Mouse (Mus musculus): ENCODE results near the gene Frmd8. TPM values are rescaled to one million over a fixed set of nuclear protein-coding genes. Genes with fewer than 3 reads are reported as not detected.

Frmd8 gene
- polyA plus RNA-seq, 1 experiment from 2014 or later, result 61.1 TPM

- no peaks in the 10 kb centered on the region for H3K27me3 ChIP-seq (ENCODE audit: control insufficient read depth, insufficient read depth, low read depth, low read length)
- WGBS, result 93% methylated on average over 5 of the region's 5 CpGs
- no peaks in the 10 kb centered on the region for H3K4me1 ChIP-seq (replicated peaks; ENCODE audit: control insufficient read depth, insufficient read depth, low read length)
- ATAC-seq (ENCODE audit: low read depth), result no peak
- peaks cover 50% of the 10 kb centered on the region for H3K36me3 ChIP-seq (ENCODE audit: control insufficient read depth, insufficient read depth, low read length)
- H3K27ac ChIP-seq (ENCODE audit: low read length), result no peak overlapping the region
- H3K4me3 ChIP-seq (ENCODE audit: low read length), result no peak overlapping the region
- no peaks in the 10 kb centered on the region for H3K9me3 ChIP-seq (ENCODE audit: control insufficient read depth, low read length)
- no peak overlapping the region for H3K9ac ChIP-seq (ENCODE audit: low read length)
- H3K4me2 ChIP-seq (ENCODE audit: low read depth, low read length), result no peak overlapping the region
Measured at GRCm38 (mm10) chr19:5863776-5864175, 11.3 kb downstream of the Frmd8 start.

GRCm38 (mm10) chr19:5862335-5863085 lies 12.6 kb downstream of the Frmd8 start:
- no peak for ATAC-seq (ENCODE audit: low read depth)
- H3K4me2 ChIP-seq (ENCODE audit: low read depth, low read length), result no peak overlapping the region
- H3K27me3 ChIP-seq (ENCODE audit: control insufficient read depth, insufficient read depth, low read depth, low read length), result no peaks in the 10 kb centered on the region
- H3K36me3 ChIP-seq (ENCODE audit: control insufficient read depth, insufficient read depth, low read length), result peaks cover 54% of the 10 kb centered on the region
- no peaks in the 10 kb centered on the region for H3K4me1 ChIP-seq (replicated peaks; ENCODE audit: control insufficient read depth, insufficient read depth, low read length)
- no peaks in the 10 kb centered on the region for H3K9me3 ChIP-seq (ENCODE audit: control insufficient read depth, low read length)
- H3K9ac ChIP-seq (ENCODE audit: low read length), result no peak overlapping the region
- no peak overlapping the region for H3K27ac ChIP-seq (ENCODE audit: low read length)
- H3K4me3 ChIP-seq (ENCODE audit: low read length), result no peak overlapping the region
- 96% methylated on average over 14 of the region's 14 CpGs for WGBS

- no peak overlapping the region for H3K4me2 ChIP-seq (ENCODE audit: low read depth, low read length)
- H3K9me3 ChIP-seq (ENCODE audit: control insufficient read depth, low read length), result 0 out of 2 replicates have a peak, but pooled peaks cover 4% of the 10 kb centered on the region
- no peak overlapping the region for H3K4me3 ChIP-seq (ENCODE audit: low read length)
- WGBS, result 89% methylated on average over 9 of the region's 9 CpGs
- no peak for ATAC-seq (ENCODE audit: low read depth)
- peaks cover 47% of the 10 kb centered on the region for H3K36me3 ChIP-seq (ENCODE audit: control insufficient read depth, insufficient read depth, low read length)
- no peak overlapping the region for H3K27ac ChIP-seq (ENCODE audit: low read length)
- H3K9ac ChIP-seq (ENCODE audit: low read length), result no peak overlapping the region
- peaks cover 7% of the 10 kb centered on the region for H3K4me1 ChIP-seq (replicated peaks; ENCODE audit: control insufficient read depth, insufficient read depth, low read length)
- H3K27me3 ChIP-seq (ENCODE audit: control insufficient read depth, insufficient read depth, low read depth, low read length), result no peaks in the 10 kb centered on the region
Measured at GRCm38 (mm10) chr19:5856604-5857003, 18.5 kb downstream of the Frmd8 start.

GRCm38 (mm10) chr19:5852035-5852722 lies 22.9 kb downstream of the Frmd8 start:
- no peak for ATAC-seq (ENCODE audit: low read depth)
- no peak overlapping the region for H3K4me2 ChIP-seq (ENCODE audit: low read depth, low read length)
- WGBS, result 70% methylated on average over 12 of the region's 12 CpGs

GRCm38 (mm10) chr19:5851481-5851971 lies 23.5 kb downstream of the Frmd8 start:
- H3K4me1 ChIP-seq (replicated peaks; ENCODE audit: control insufficient read depth, insufficient read depth, low read length), result peaks cover 43% of the 10 kb centered on the region

More at GRCm38 (mm10) chr19:5852035-5852722, 22.9 kb downstream of the Frmd8 start:
- Histone ChIP-seq H3K4me1 (replicated peaks; ENCODE audit: control insufficient read depth, insufficient read depth, low read length) (peaks cover 39% of the 10 kb centered on the region), H3K27me3 (ENCODE audit: control insufficient read depth, insufficient read depth, low read depth, low read length) (no peaks in the 10 kb centered on the region), H3K36me3 (ENCODE audit: control insufficient read depth, insufficient read depth, low read length) (peaks cover 30% of the 10 kb centered on the region), H3K27ac (ENCODE audit: low read length) (peak overlapping the region; percentile 64), H3K4me3 (ENCODE audit: low read length) (no peak overlapping the region), H3K9ac (ENCODE audit: low read length) (peak overlapping the region; percentile 43; the same call in 1 of the 2 replicates), H3K9me3 (ENCODE audit: control insufficient read depth, low read length) (0 out of 2 replicates have a peak, but pooled peaks cover 4% of the 10 kb centered on the region)

GRCm38 (mm10) chr19:5850860-5851259 lies 24.2 kb downstream of the Frmd8 start:
- H3K27ac ChIP-seq (ENCODE audit: low read length), result no peak overlapping the region
- H3K9me3 ChIP-seq (ENCODE audit: control insufficient read depth, low read length), result 0 out of 2 replicates have a peak, but pooled peaks cover 4% of the 10 kb centered on the region
- peaks cover 43% of the 10 kb centered on the region for H3K4me1 ChIP-seq (replicated peaks; ENCODE audit: control insufficient read depth, insufficient read depth, low read length)
- H3K4me3 ChIP-seq (ENCODE audit: low read length), result no peak overlapping the region
- H3K27me3 ChIP-seq (ENCODE audit: control insufficient read depth, insufficient read depth, low read depth, low read length), result no peaks in the 10 kb centered on the region
- H3K36me3 ChIP-seq (ENCODE audit: control insufficient read depth, insufficient read depth, low read length), result peaks cover 24% of the 10 kb centered on the region
- H3K4me2 ChIP-seq (ENCODE audit: low read depth, low read length), result no peak overlapping the region
- no peak for ATAC-seq (ENCODE audit: low read depth)
- H3K9ac ChIP-seq (ENCODE audit: low read length), result no peak overlapping the region
- 81% methylated on average over 3 of the region's 3 CpGs for WGBS

More at GRCm38 (mm10) chr19:5851481-5851971, 23.5 kb downstream of the Frmd8 start:
- H3K27ac ChIP-seq (ENCODE audit: low read length), result peak overlapping the region; percentile 64
- peaks cover 30% of the 10 kb centered on the region for H3K36me3 ChIP-seq (ENCODE audit: control insufficient read depth, insufficient read depth, low read length)
- 0 out of 2 replicates have a peak, but pooled peaks cover 4% of the 10 kb centered on the region for H3K9me3 ChIP-seq (ENCODE audit: control insufficient read depth, low read length)
- H3K9ac ChIP-seq (ENCODE audit: low read length), result peak overlapping the region; percentile 24
- no peak for ATAC-seq (ENCODE audit: low read depth)
- WGBS, result 70% methylated on average over 5 of the region's 5 CpGs
- no peak overlapping the region for H3K4me3 ChIP-seq (ENCODE audit: low read length)
- H3K27me3 ChIP-seq (ENCODE audit: control insufficient read depth, insufficient read depth, low read depth, low read length), result no peaks in the 10 kb centered on the region
- H3K4me2 ChIP-seq (ENCODE audit: low read depth, low read length), result no peak overlapping the region

- 25% methylated on average over 11 of the region's 11 CpGs for WGBS
- Histone ChIP-seq H3K9ac (ENCODE audit: low read length) (0 out of 2 replicates have a peak overlapping the region, but pooled peaks have one; percentile 21), H3K36me3 (ENCODE audit: control insufficient read depth, insufficient read depth, low read length) (peaks cover 16% of the 10 kb centered on the region), H3K4me1 (replicated peaks; ENCODE audit: control insufficient read depth, insufficient read depth, low read length) (peaks cover 46% of the 10 kb centered on the region), H3K27me3 (ENCODE audit: control insufficient read depth, insufficient read depth, low read depth, low read length) (no peaks in the 10 kb centered on the region), H3K9me3 (ENCODE audit: control insufficient read depth, low read length) (0 out of 2 replicates have a peak, but pooled peaks cover 4% of the 10 kb centered on the region), H3K4me2 (ENCODE audit: low read depth, low read length) (no peak overlapping the region), H3K4me3 (ENCODE audit: low read length) (no peak overlapping the region), H3K27ac (ENCODE audit: low read length) (peak overlapping the region; percentile 100)
- peak; percentile 35 for ATAC-seq (ENCODE audit: low read depth)
Measured at GRCm38 (mm10) chr19:5849843-5850527, 25.1 kb downstream of the Frmd8 start.

- Histone ChIP-seq H3K4me3 (ENCODE audit: low read length) (peak overlapping the region; percentile 4), H3K4me1 (replicated peaks; ENCODE audit: control insufficient read depth, insufficient read depth, low read length) (peaks cover 56% of the 10 kb centered on the region), H3K9ac (ENCODE audit: low read length) (peak overlapping the region; percentile 64), H3K36me3 (ENCODE audit: control insufficient read depth, insufficient read depth, low read length) (peaks cover 13% of the 10 kb centered on the region), H3K27me3 (ENCODE audit: control insufficient read depth, insufficient read depth, low read depth, low read length) (no peaks in the 10 kb centered on the region), H3K9me3 (ENCODE audit: control insufficient read depth, low read length) (no peaks in the 10 kb centered on the region), H3K4me2 (ENCODE audit: low read depth, low read length) (peak overlapping the region; percentile 61), H3K27ac (ENCODE audit: low read length) (peak overlapping the region; percentile 100)
- ATAC-seq (ENCODE audit: low read depth), result no peak
- 26% methylated on average over 13 of the region's 13 CpGs for WGBS
Measured at GRCm38 (mm10) chr19:5848826-5849672, 26.0 kb downstream of the Frmd8 start.
